Mouse (Mus musculus) heart, embryonic 10.5 days (tissue): ENCODE measurements around the gene Klhl33. TPM values are rescaled to one million over a fixed set of nuclear protein-coding genes. Genes with fewer than 3 reads are reported as not detected.
"Not testable (repeated sequence)": the region's sequence is repeated elsewhere in the genome, so short reads cannot be mapped to it uniquely, and the experiment has no call there.

Experiments
- DNase-seq: peaks from one replicate; pipeline ENCODE4 v3.0.0-alpha.2; 2017; ENCODE audit warnings: low spot score
- H3K27ac ChIP-seq: fragments of 300-500 bp; sonication (generic); 2 replicates; pipeline ENCODE4 v1.5.1; 2016; ENCODE audit warnings: mild to moderate bottlenecking
- H3K27me3 ChIP-seq: fragments of 300-500 bp; sonication (generic); 2 replicates; pipeline ENCODE4 v1.6.1; 2016; ENCODE audit warnings: mild to moderate bottlenecking; ENCODE audit not compliant: poor library complexity, insufficient read depth, severe bottlenecking
- H3K36me3 ChIP-seq: fragments of 300-500 bp; sonication (generic); 2 replicates; pipeline ENCODE4 v1.6.1; 2016; ENCODE audit warnings: mild to moderate bottlenecking, moderate library complexity
- H3K4me1 ChIP-seq: fragments of 300-500 bp; sonication (generic); 2 replicates; pipeline ENCODE4 v1.6.1; 2016; ENCODE audit warnings: mild to moderate bottlenecking
- H3K4me3 ChIP-seq: fragments of 300-500 bp; sonication (generic); 2 replicates; pipeline ENCODE4 v1.5.1; 2016; ENCODE audit warnings: mild to moderate bottlenecking, moderate library complexity
- H3K9me3 ChIP-seq: fragments of 300-500 bp; sonication (generic); 2 replicates; pipeline ENCODE4 v1.6.1; 2016; ENCODE audit warnings: mild to moderate bottlenecking, moderate library complexity
- WGBS: fragments of 180-500 bp; shearing (Covaris S2); methylation state at CpG from one replicate; pipeline ENCODE4 v1.1.7; 2016; 5-methylcytosine and 5-hydroxymethylcytosine counted together
- polyA plus RNA-seq: library from polyadenylated mRNA; unstranded; fragments of >200 nt; fragmentation: Nextera tagmentation; extraction: Ambion mirVana; gene quantifications from 2 replicates; pipeline ENCODE4 v1.2.1, GENCODE M21; 2016

Klhl33 gene
- polyA plus RNA-seq, 1 experiment from 2014 or later = 0.19 TPM

DNA sequence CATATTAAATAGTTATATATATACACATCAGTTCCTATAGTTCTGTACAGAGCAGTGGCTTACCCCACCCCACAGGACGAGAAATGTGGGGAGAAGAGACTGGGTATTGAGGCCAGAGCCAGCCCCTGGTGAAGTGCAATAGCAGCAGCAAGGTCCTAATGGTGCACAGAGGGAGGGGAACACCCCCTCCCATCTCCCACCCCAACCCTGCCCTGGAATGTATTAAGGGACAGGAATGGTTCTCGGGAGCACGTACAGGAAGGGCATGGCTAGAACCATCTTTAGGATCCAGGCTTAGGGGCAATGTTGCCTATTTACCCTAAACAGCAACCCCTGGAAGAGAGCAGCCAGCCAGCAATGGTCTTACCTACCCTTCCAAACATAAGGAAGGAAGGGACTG, 30.1 kb upstream of the Klhl33 start:
- peaks cover 35% of the 10 kb centered on the region for H3K36me3 ChIP-seq
- H3K4me1 ChIP-seq = peaks cover 16% of the 10 kb centered on the region; the same call in 1 of the 2 replicates
- no peak for DNase-seq
- H3K27me3 ChIP-seq = no peaks in the 10 kb centered on the region
- no peak overlapping the region for H3K27ac ChIP-seq
- no peaks in the 10 kb centered on the region for H3K9me3 ChIP-seq
- H3K4me3 ChIP-seq = no peak overlapping the region
- WGBS = 84% methylated on average over 3 of the region's 3 CpGs

DNA sequence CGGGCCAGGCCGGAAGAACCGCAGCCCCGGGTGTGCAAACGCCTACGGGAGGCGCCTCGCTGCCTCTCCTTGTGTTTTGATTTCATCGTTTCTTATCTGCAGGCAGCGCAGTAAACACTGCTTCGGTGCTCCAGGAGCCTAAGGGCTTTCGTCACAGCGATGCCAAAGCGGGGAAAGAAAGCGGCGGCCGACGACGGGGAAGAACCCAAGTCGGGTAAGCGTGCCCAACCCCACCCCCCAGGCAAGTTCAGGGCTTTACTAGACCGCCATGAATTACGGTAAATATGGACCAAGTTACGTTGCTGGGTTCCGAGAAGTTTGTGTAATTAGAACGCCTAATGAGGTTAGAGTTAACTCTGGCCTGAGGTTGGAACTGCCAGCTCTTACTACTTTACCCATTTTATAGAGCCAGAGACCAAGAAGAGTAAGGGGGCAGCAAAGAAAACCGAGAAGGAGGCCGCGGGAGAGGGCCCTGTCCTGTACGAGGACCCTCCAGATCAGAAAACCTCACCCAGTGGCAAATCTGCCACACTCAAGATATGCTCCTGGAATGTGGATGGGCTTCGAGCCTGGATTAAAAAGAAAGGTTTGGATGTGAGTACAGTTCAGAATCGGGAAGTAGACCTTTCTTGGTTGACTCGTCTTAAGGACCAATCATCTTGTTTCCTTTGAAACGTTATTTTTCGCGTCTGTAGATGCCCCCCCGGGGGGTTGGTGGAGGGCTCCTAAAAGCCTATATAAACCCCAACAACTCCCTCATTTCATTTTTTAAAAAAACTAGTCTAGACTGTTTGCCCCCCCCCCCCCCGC, 28.0 kb upstream of the Klhl33 start:
- no peaks in the 10 kb centered on the region for H3K9me3 ChIP-seq
- peaks cover 39% of the 10 kb centered on the region for H3K36me3 ChIP-seq
- no peaks in the 10 kb centered on the region for H3K27me3 ChIP-seq
- WGBS = 1% methylated on average over 38 of the region's 38 CpGs
- peak overlapping the region; percentile 80 for H3K4me3 ChIP-seq
- H3K27ac ChIP-seq = peak overlapping the region; percentile 94
- peaks cover 16% of the 10 kb centered on the region; the same call in 1 of the 2 replicates for H3K4me1 ChIP-seq
- DNase-seq = no peak

DNA sequence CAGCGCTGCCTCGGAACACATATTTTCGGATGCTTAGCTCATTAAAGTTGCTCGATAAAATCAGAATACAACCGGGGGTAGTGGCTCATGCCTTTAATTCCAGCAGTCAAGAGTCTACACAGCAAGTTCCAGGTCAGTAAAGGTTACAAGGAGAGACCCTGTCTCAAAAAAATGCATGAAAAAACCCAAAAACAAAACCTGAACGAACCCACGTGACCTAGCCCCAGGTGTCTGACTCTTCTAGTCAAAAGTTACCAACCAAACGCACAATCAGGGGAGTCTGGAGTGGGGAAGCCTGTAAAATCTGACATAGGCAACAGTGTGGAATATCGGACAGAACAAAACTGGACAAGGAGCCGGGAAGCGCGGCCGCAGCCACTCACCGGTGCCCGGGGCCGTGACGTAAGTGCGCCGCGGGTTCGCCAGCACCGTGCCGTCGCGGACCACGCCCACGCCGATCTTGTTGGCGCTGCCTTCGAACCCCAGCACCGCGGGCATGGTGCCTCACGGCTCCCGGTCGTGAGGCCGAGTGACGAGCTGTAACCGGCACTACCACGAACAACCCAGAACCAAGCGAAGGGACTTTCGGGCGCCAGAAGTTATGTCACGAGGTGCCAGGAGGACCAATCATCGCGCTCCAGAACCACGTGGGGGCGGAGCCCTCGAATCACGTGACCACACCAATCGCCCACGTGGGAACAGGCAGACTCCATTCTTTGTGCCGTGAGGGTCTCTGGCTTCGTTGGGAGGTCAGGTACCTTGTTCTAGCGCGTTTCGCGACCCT, 27.2 kb upstream of the Klhl33 start, which contains the start of the genes Osgep and Apex1:
Osgep (minus strand) TSS at position 613 of the 784 bp plus-strand sequence.
Apex1 (plus strand) TSS at position 688 of the 784 bp plus-strand sequence.
- H3K27me3 ChIP-seq = no peaks in the 10 kb centered on the region
- H3K4me1 ChIP-seq = peaks cover 9% of the 10 kb centered on the region; the same call in 1 of the 2 replicates
- H3K27ac ChIP-seq = peak within 1 kb of the TSS; percentile 94
- peak; percentile 98 for DNase-seq
- under 1% methylated on average over 57 of the region's 57 CpGs for WGBS
- H3K36me3 ChIP-seq = peaks cover 46% of the 10 kb centered on the region
- peak within 1 kb of the TSS; percentile 80 for H3K4me3 ChIP-seq
- no peaks in the 10 kb centered on the region for H3K9me3 ChIP-seq

GRCm38 (mm10) chr14:50923437-50923836, 26.1 kb upstream of the Klhl33 start:
- H3K4me1 ChIP-seq, H3K9me3 ChIP-seq, H3K27me3 ChIP-seq, H3K27ac ChIP-seq, DNase-seq: not testable (repeated sequence)
- H3K36me3 ChIP-seq = peaks cover 37% of the 10 kb centered on the region
- H3K4me3 ChIP-seq = peak overlapping the region; percentile 80
- whole genome bisulfite sequencing = 71% methylated on average over 1 of the region's 1 CpGs

DNA sequence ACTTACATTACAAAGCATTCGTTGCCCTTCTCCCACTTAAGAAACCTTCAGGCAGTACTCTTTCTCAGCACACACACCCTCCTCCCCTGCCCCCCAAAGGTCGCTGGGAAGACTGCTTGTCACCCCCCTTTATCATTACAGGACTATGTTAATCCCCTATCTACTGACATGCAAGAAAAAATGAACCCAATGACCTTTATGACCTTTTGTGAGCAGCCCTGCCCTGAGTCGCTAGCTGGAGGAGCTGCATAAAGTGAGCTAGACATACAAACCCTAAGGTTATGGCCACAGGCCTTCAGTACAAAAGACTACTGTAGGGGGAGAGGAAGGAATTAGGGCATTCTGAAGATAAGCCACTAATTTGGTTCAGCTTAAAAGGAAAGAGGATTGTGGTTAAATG, 14.0 kb upstream of the Klhl33 start:
- no peak for DNase-seq
- no peak overlapping the region for H3K27ac ChIP-seq
- no peak overlapping the region for H3K4me3 ChIP-seq
- H3K4me1 ChIP-seq = no peaks in the 10 kb centered on the region
- H3K27me3 ChIP-seq = no peaks in the 10 kb centered on the region
- no peaks in the 10 kb centered on the region for H3K9me3 ChIP-seq
- peaks cover 38% of the 10 kb centered on the region for H3K36me3 ChIP-seq
- 48% methylated on average over 3 of the region's 3 CpGs for WGBS

- Histone ChIP-seq H3K4me3 (no peak overlapping the region), H3K4me1 (peaks cover 5% of the 10 kb centered on the region; the same call in 1 of the 2 replicates), H3K27me3 (no peaks in the 10 kb centered on the region), H3K36me3 (peaks cover 9% of the 10 kb centered on the region), H3K27ac (no peak overlapping the region), H3K9me3 (no peaks in the 10 kb centered on the region)
- WGBS = 81% methylated on average over 4 of the region's 4 CpGs
- no peak for DNase-seq
Measured at GRCm38 (mm10) chr14:50908126-50908525, 10.8 kb upstream of the Klhl33 start.

DNA sequence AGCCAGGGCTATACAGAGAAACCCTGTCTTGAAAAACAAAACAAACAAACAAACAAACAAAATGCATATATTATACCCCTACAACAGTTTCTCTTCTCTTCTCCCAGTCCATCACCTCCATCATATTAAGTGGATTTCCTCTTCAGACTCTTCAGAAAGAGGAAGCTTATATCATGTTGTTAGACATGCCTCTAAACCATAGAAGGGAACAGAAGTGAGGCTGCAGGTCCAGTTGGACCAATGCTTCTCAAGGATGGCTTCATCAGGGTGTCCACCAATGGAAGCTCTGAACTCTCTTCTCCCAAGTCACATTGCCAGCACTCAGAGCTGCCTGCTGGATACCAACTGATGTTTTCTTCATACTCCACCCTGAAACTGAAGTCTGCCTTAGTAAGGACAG, 8.0 kb upstream of the Klhl33 start:
- not testable (repeated sequence) for H3K4me3 ChIP-seq, H3K27me3 ChIP-seq, H3K36me3 ChIP-seq, H3K27ac ChIP-seq, H3K9me3 ChIP-seq, DNase-seq, H3K4me1 ChIP-seq

DNA sequence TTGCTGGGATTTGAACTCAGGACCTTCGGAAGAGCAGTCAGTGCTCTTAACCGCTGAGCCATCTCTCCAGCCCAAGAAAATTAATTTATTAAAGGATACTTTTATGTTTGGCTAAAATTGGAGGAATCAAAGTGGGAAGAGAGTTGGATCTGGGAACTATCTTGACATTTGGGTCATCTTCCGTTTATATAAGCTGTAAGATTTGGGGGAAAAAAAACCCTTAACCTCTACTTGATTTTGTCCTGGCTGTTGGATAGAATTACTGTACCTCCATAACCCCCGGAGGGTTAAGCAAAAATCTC, 7.5 kb upstream of the Klhl33 start:
- Histone ChIP-seq H3K36me3 (no peaks in the 10 kb centered on the region), H3K27me3 (no peaks in the 10 kb centered on the region), H3K27ac (no peak overlapping the region), H3K4me3 (no peak overlapping the region), H3K9me3 (no peaks in the 10 kb centered on the region), H3K4me1 (peaks cover 5% of the 10 kb centered on the region; the same call in 1 of the 2 replicates)
- no peak for DNase-seq
- 77% methylated on average over 4 of the region's 4 CpGs for WGBS

- Histone ChIP-seq H3K4me1 (peaks cover 5% of the 10 kb centered on the region; the same call in 1 of the 2 replicates), H3K4me3 (peak overlapping the region; percentile 61), H3K27me3 (no peaks in the 10 kb centered on the region), H3K9me3 (no peaks in the 10 kb centered on the region), H3K27ac (peak overlapping the region; percentile 39), H3K36me3 (no peaks in the 10 kb centered on the region)
- WGBS = 3% methylated on average over 26 of the region's 26 CpGs
- DNase-seq = peak; percentile 88
Measured at GRCm38 (mm10) chr14:50903973-50904827, 6.9 kb upstream of the Klhl33 start.

DNA sequence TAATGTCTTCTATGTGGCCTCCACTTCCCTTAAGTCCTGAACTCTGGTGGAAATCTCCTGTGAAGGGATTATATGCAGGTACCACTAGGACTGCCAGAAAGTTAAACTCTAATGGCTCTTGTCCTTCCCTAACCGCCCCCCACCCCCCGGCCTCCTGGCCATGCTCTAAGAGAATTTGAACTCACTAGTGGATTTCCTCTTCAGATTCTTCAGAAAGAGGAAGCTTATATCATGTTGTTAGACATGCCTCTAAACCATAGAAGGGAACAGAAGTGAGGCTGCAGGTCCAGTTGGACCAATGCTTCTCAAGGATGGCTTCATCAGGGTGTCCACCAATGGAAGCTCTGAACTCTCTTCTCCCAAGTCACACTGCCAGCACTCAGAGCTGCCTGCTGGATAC, 685 bp upstream of the Klhl33 start:
- H3K27ac ChIP-seq, H3K36me3 ChIP-seq, H3K4me3 ChIP-seq, H3K9me3 ChIP-seq: not testable (repeated sequence)
- H3K4me1 ChIP-seq = peaks cover 14% of the 10 kb centered on the region
- peaks cover 38% of the 10 kb centered on the region for H3K27me3 ChIP-seq
- 93% methylated on average over 2 of the region's 2 CpGs for WGBS
- peak; percentile 51 for DNase-seq

DNA sequence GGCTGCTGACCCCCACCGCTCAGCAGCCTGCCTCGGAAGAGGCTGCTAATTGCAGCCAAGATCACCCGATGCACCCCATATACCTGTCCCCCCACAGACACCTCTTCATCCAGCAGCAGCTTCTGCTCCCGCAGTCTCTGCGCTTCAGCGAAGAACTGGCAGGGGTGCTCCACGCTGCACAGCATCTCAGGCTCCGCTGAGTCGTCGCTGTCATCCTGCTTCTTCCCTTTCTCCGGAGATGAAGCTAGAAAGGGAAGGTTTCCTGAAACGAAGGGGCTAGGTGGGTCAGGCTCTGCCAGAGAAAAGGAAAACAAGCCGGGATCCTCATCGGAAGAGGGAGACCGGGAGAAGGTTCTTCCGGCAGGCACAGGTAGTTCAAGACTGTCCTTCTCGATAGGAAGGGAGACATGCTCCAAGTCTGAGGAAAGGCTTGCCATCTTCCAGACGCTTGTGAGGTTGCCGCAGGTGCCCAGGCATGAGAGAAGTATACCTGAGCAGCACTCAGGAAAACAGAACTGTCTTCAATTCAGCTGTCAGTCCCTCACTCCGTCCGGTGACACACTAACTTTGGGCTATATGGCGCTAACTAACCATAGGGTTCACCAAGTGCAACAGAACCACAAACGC, 447 bp downstream of the Klhl33 start:
- DNase-seq = peak; percentile 68
- 18% methylated on average over 23 of the region's 23 CpGs for WGBS
- H3K27ac ChIP-seq = 0 out of 2 replicates have a peak overlapping the region, but pooled peaks have one; percentile 36

More for the DNA sequence above, 447 bp downstream of the Klhl33 start:
- Histone ChIP-seq H3K9me3 (no peaks in the 10 kb centered on the region), H3K4me3 (peak overlapping the region; percentile 62), H3K4me1 (peaks cover 14% of the 10 kb centered on the region), H3K27me3 (peaks cover 39% of the 10 kb centered on the region), H3K36me3 (no peaks in the 10 kb centered on the region)
